Mouse (Mus musculus): Measurements from ENCODE around the gene Gm5475. TPM values are rescaled to one million over a fixed set of nuclear protein-coding genes. Genes with fewer than 3 reads are reported as not detected.

Gm5475 gene
- polyA plus RNA-seq, 1 experiment from 2014 or later = 0.11 TPM

- Histone ChIP-seq H3K9ac (ENCODE audit: low read length) (no peak overlapping the region), H3K9me3 (ENCODE audit: control insufficient read depth, low read length) (no peaks in the 10 kb centered on the region), H3K36me3 (ENCODE audit: control insufficient read depth, insufficient read depth, low read length) (no peaks in the 10 kb centered on the region), H3K4me1 (replicated peaks; ENCODE audit: control insufficient read depth, insufficient read depth) (no peaks in the 10 kb centered on the region), H3K27ac (replicated peaks) (no peak overlapping the region), H3K4me3 (ENCODE audit: low read depth, low read length) (no peak overlapping the region), H3K4me2 (replicated peaks; ENCODE audit: low read depth) (no peak overlapping the region), H3K27me3 (ENCODE audit: control insufficient read depth, insufficient read depth, low read length) (no peaks in the 10 kb centered on the region)
- TF ChIP-seq EP300 (optimal IDR thresholded peaks at IDR 0.05) (no peak), CTCF (IDR thresholded peaks at IDR 0.05; ENCODE audit: low read depth) (0 out of 2 replicates have a peak, but pooled peaks have one; percentile 22)
- WGBS = 72% methylated on average over 4 of the region's 4 CpGs
- no peak for ATAC-seq (ENCODE audit: low FRiP score, low TSS enrichment)
- DNase-seq (ENCODE audit: low spot score) = no peak
Measured at GRCm38 (mm10) chr15:100448572-100448971, 26.6 kb downstream of the Gm5475 start.

- no peak overlapping the region for H3K4me3 ChIP-seq (ENCODE audit: low read depth, low read length)
- 0 out of 2 replicates have a peak overlapping the region, but pooled peaks have one; percentile 14 for H3K27ac ChIP-seq (replicated peaks)
- no peak for ATAC-seq (ENCODE audit: low FRiP score, low TSS enrichment)
- WGBS = 69% methylated on average over 3 of the region's 3 CpGs
- H3K4me2 ChIP-seq (replicated peaks; ENCODE audit: low read depth) = no peak overlapping the region
- H3K9me3 ChIP-seq (ENCODE audit: control insufficient read depth, low read length) = no peaks in the 10 kb centered on the region
- no peak for TF ChIP-seq EP300 (optimal IDR thresholded peaks at IDR 0.05)
- no peak for TF ChIP-seq CTCF (IDR thresholded peaks at IDR 0.05; ENCODE audit: low read depth)
- H3K4me1 ChIP-seq (replicated peaks; ENCODE audit: control insufficient read depth, insufficient read depth) = no peaks in the 10 kb centered on the region
- DNase-seq (ENCODE audit: low spot score) = no peak
- H3K9ac ChIP-seq (ENCODE audit: low read length) = no peak overlapping the region; the same call in 1 of the 2 replicates
- H3K36me3 ChIP-seq (ENCODE audit: control insufficient read depth, insufficient read depth, low read length) = no peaks in the 10 kb centered on the region
- H3K27me3 ChIP-seq (ENCODE audit: control insufficient read depth, insufficient read depth, low read length) = no peaks in the 10 kb centered on the region
Measured at GRCm38 (mm10) chr15:100449495-100449894, 27.5 kb downstream of the Gm5475 start.

GRCm38 (mm10) chr15:100451245-100451644 lies 29.3 kb downstream of the Gm5475 start:
- H3K27me3 ChIP-seq (ENCODE audit: control insufficient read depth, insufficient read depth, low read length) = no peaks in the 10 kb centered on the region
- H3K4me2 ChIP-seq (replicated peaks; ENCODE audit: low read depth) = no peak overlapping the region
- DNase-seq (ENCODE audit: low spot score) (no peak), ATAC-seq (ENCODE audit: low FRiP score, low TSS enrichment) (no peak)
- 50% methylated on average over 16 of the region's 16 CpGs for WGBS
- H3K4me1 ChIP-seq (replicated peaks; ENCODE audit: control insufficient read depth, insufficient read depth) = no peaks in the 10 kb centered on the region
- TF ChIP-seq CTCF (IDR thresholded peaks at IDR 0.05; ENCODE audit: low read depth) (no peak), EP300 (optimal IDR thresholded peaks at IDR 0.05) (no peak)
- no peak overlapping the region for H3K4me3 ChIP-seq (ENCODE audit: low read depth, low read length)
- no peaks in the 10 kb centered on the region for H3K36me3 ChIP-seq (ENCODE audit: control insufficient read depth, insufficient read depth, low read length)
- no peak overlapping the region for H3K27ac ChIP-seq (replicated peaks)
- H3K9me3 ChIP-seq (ENCODE audit: control insufficient read depth, low read length) = no peaks in the 10 kb centered on the region
- no peak overlapping the region for H3K9ac ChIP-seq (ENCODE audit: low read length)

GRCm38 (mm10) chr15:100452486-100452885 lies 30.5 kb downstream of the Gm5475 start:
- ATAC-seq (ENCODE audit: low FRiP score, low TSS enrichment) (no peak), DNase-seq (ENCODE audit: low spot score) (no peak)
- H3K9ac ChIP-seq (ENCODE audit: low read length) = no peak overlapping the region
- H3K27me3 ChIP-seq (ENCODE audit: control insufficient read depth, insufficient read depth, low read length) = no peaks in the 10 kb centered on the region
- no peak overlapping the region for H3K4me2 ChIP-seq (replicated peaks; ENCODE audit: low read depth)
- no peak overlapping the region for H3K4me3 ChIP-seq (ENCODE audit: low read depth, low read length)
- 74% methylated on average over 11 of the region's 11 CpGs for WGBS
- TF ChIP-seq EP300 (optimal IDR thresholded peaks at IDR 0.05) = no peak
- no peak for TF ChIP-seq CTCF (IDR thresholded peaks at IDR 0.05; ENCODE audit: low read depth)
- H3K9me3 ChIP-seq (ENCODE audit: control insufficient read depth, low read length) = no peaks in the 10 kb centered on the region
- H3K36me3 ChIP-seq (ENCODE audit: control insufficient read depth, insufficient read depth, low read length) = no peaks in the 10 kb centered on the region
- H3K4me1 ChIP-seq (replicated peaks; ENCODE audit: control insufficient read depth, insufficient read depth) = no peaks in the 10 kb centered on the region
- H3K27ac ChIP-seq (replicated peaks) = no peak overlapping the region

- Histone ChIP-seq H3K9ac (ENCODE audit: low read length) (no peak overlapping the region), H3K4me2 (replicated peaks; ENCODE audit: low read depth) (no peak overlapping the region), H3K36me3 (ENCODE audit: control insufficient read depth, insufficient read depth, low read length) (no peaks in the 10 kb centered on the region), H3K4me3 (ENCODE audit: low read depth, low read length) (no peak overlapping the region), H3K9me3 (ENCODE audit: control insufficient read depth, low read length) (no peaks in the 10 kb centered on the region), H3K27me3 (ENCODE audit: control insufficient read depth, insufficient read depth, low read length) (no peaks in the 10 kb centered on the region), H3K27ac (replicated peaks) (no peak overlapping the region), H3K4me1 (replicated peaks; ENCODE audit: control insufficient read depth, insufficient read depth) (no peaks in the 10 kb centered on the region)
- WGBS = 75% methylated on average over 7 of the region's 7 CpGs
- DNase-seq (ENCODE audit: low spot score) (no peak), ATAC-seq (ENCODE audit: low FRiP score, low TSS enrichment) (no peak)
- TF ChIP-seq CTCF (IDR thresholded peaks at IDR 0.05; ENCODE audit: low read depth) (no peak), EP300 (optimal IDR thresholded peaks at IDR 0.05) (no peak)
Measured at GRCm38 (mm10) chr15:100456356-100456991, 34.5 kb downstream of the Gm5475 start.

- Histone ChIP-seq H3K36me3 (ENCODE audit: control insufficient read depth, insufficient read depth, low read length) (no peaks in the 10 kb centered on the region), H3K4me3 (ENCODE audit: low read depth, low read length) (no peak overlapping the region), H3K4me1 (replicated peaks; ENCODE audit: control insufficient read depth, insufficient read depth) (no peaks in the 10 kb centered on the region), H3K27ac (replicated peaks) (no peak overlapping the region), H3K9me3 (ENCODE audit: control insufficient read depth, low read length) (no peaks in the 10 kb centered on the region), H3K9ac (ENCODE audit: low read length) (no peak overlapping the region), H3K27me3 (ENCODE audit: control insufficient read depth, insufficient read depth, low read length) (no peaks in the 10 kb centered on the region), H3K4me2 (replicated peaks; ENCODE audit: low read depth) (no peak overlapping the region)
- WGBS = 7% methylated on average over 17 of the region's 17 CpGs
- peak; percentile 52; the same call in 1 of the 2 replicates for ATAC-seq (ENCODE audit: low FRiP score, low TSS enrichment)
- TF ChIP-seq EP300 (optimal IDR thresholded peaks at IDR 0.05) = no peak
- peak; percentile 97 for TF ChIP-seq CTCF (IDR thresholded peaks at IDR 0.05; ENCODE audit: low read depth)
- peak; percentile 78 for DNase-seq (ENCODE audit: low spot score)
Measured at GRCm38 (mm10) chr15:100457340-100457739, 35.4 kb downstream of the Gm5475 start.
